Comparison of ENCODE assay signal across 14 mouse cellular contexts in genomic region chr11:79152696-79153095, GRCm38 (mm10). TPM values are rescaled to one million over a fixed set of nuclear protein-coding genes. Genes with fewer than 3 reads are reported as not detected.
A peak's percentile ranks its signal among the peaks of the same experiment; 100 is the strongest.
DNase-seq lines count a peak whose midpoint lies in the region; ATAC-seq lines count a peak whose summit lies in the region.
"Had no signal": no experiment of that assay in that cellular context is flagged by ENCODE, and none has a peak within 500 bp of the region (broad histone marks: within the 10 kb centered on the region; RNA-seq: fewer than 3 reads in every experiment).

No protein-coding gene starts in this region.

- 0 out of 2 replicates have a peak overlapping the region, but pooled peaks have one; percentile 9 for H3K9ac ChIP-seq in limb, embryonic 11.5 days (ENCODE audit: low read length)
- H3K9ac ChIP-seq: heart, embryonic 13.5 days; hindbrain, embryonic 15.5 days; kidney, embryonic 15.5 days had no signal

- no peak overlapping the region for H3K4me2 ChIP-seq in limb, embryonic 11.5 days (ENCODE audit: low read depth, severe bottlenecking)
- H3K4me2 ChIP-seq: heart, embryonic 13.5 days; hindbrain, embryonic 15.5 days; kidney, embryonic 15.5 days had no signal

- H3K4me1 ChIP-seq in limb, embryonic 11.5 days (ENCODE audit: control insufficient read depth, insufficient read depth, low read length), result no peaks in the 10 kb centered on the region
- peaks cover 3% of the 10 kb centered on the region for H3K4me1 ChIP-seq in limb, embryonic 10.5 days
- H3K4me1 ChIP-seq: hindbrain, embryonic 15.5 days had no signal

- DNase-seq in limb, embryonic 11.5 days (ENCODE audit: low spot score), result no peak
- DNase-seq in limb, embryonic 10.5 days (ENCODE audit: low spot score), result no peak
- DNase-seq in thymus, postnatal 25 days, result peak; percentile 37
- no peak for DNase-seq in MN1 (ENCODE audit: low spot score)
- DNase-seq in kidney, postnatal 36 days, result no peak
- no peak for DNase-seq in right cerebral cortex, postnatal 4 days
- DNase-seq: cerebellum, adult 11-12 months; lung, adult 2 months had no signal

- H3K4me3 ChIP-seq in limb, embryonic 11.5 days (ENCODE audit: low read depth, low read length), result no peak overlapping the region
- H3K4me3 ChIP-seq in limb, embryonic 10.5 days, result no peak overlapping the region
- H3K4me3 ChIP-seq: heart, embryonic 13.5 days; hindbrain, embryonic 15.5 days; kidney, embryonic 15.5 days; midbrain, embryonic 10.5 days had no signal

- H3K9me3 ChIP-seq in limb, embryonic 11.5 days (ENCODE audit: control insufficient read depth, low read length), result no peaks in the 10 kb centered on the region
- no peaks in the 10 kb centered on the region for H3K9me3 ChIP-seq in limb, embryonic 10.5 days (replicated peaks)
- H3K9me3 ChIP-seq: heart, embryonic 13.5 days; hindbrain, embryonic 15.5 days; kidney, embryonic 15.5 days; midbrain, embryonic 10.5 days had no signal

- H3K27ac ChIP-seq in limb, embryonic 11.5 days (replicated peaks; ENCODE audit: low read depth, low read length), result no peak overlapping the region
- H3K27ac ChIP-seq in limb, embryonic 10.5 days, result no peak overlapping the region
- H3K27ac ChIP-seq: heart, embryonic 13.5 days; hindbrain, embryonic 15.5 days; kidney, embryonic 15.5 days; midbrain, embryonic 10.5 days had no signal

- ATAC-seq in limb, embryonic 11.5 days (ENCODE audit: insufficient number of reproducible peaks, low FRiP score, low TSS enrichment, low read depth), result no peak
- peak; percentile 97 for ATAC-seq in common myeloid progenitor, adult 5-6 weeks (replicated peaks; ENCODE audit: low read depth, poor library complexity, severe bottlenecking)
- ATAC-seq in megakaryocyte progenitor cell, adult 5-6 weeks (replicated peaks; ENCODE audit: poor library complexity), result peak; percentile 94

- no peaks in the 10 kb centered on the region for H3K27me3 ChIP-seq in limb, embryonic 11.5 days (ENCODE audit: control insufficient read depth, insufficient read depth, low read length)
- H3K27me3 ChIP-seq in limb, embryonic 10.5 days (ENCODE audit: low read depth, poor library complexity, severe bottlenecking), result no peaks in the 10 kb centered on the region
- H3K27me3 ChIP-seq: heart, embryonic 13.5 days; hindbrain, embryonic 15.5 days had no signal

- no peaks in the 10 kb centered on the region for H3K36me3 ChIP-seq in limb, embryonic 11.5 days (ENCODE audit: control insufficient read depth, insufficient read depth, low read length)
- no peaks in the 10 kb centered on the region for H3K36me3 ChIP-seq in limb, embryonic 10.5 days
- H3K36me3 ChIP-seq: heart, embryonic 13.5 days; hindbrain, embryonic 15.5 days; kidney, embryonic 15.5 days; midbrain, embryonic 10.5 days had no signal

- 66% methylated on average over 5 of the region's 5 CpGs for WGBS in limb, embryonic 11.5 days
- 77% methylated on average over 5 of the region's 5 CpGs for WGBS in limb, embryonic 10.5 days

RNA-seq across cellular contexts. Expression of gene Ksr1, which starts 6.5 kb away (rescaled TPM):
- polyA plus RNA-seq in limb, embryonic 11.5 days (2014; fragmentation: Nextera tagmentation; extraction: Ambion mirVana), result 2.2 and 3.4 TPM in 2 replicates
- polyA plus RNA-seq in limb, embryonic 10.5 days (2016; fragmentation: Nextera tagmentation; extraction: Ambion mirVana), result 1.0 and 1.3 TPM in 2 replicates
- total RNA-seq in common myeloid progenitor, adult 5-6 weeks (2017), result 7.4 and 7.9 TPM in 2 replicates
- 7.1 and 8.7 TPM in 2 replicates for total RNA-seq in megakaryocyte progenitor cell, adult 5-6 weeks (2015)
- 6.0 and 7.2 TPM in 2 replicates for total RNA-seq in megakaryocyte progenitor cell, adult 5-6 weeks (2017)
